Mouse (Mus musculus) stomach, embryonic 14.5 days (tissue): ENCODE measurements around the gene Kif4. TPM values are rescaled to one million over a fixed set of nuclear protein-coding genes. Genes with fewer than 3 reads are reported as not detected.

ENCODE experiments used
- ATAC-seq: fragments of 200-750 bp; cut with Nextera tagmentation; 2 replicates; pipeline ENCODE4 v1.8.0; 2017; ENCODE audit warnings: low read depth, moderate TSS enrichment; ENCODE audit not compliant: insufficient number of reproducible peaks, insufficient read depth, low FRiP score
- H3K27ac ChIP-seq: fragments of 300-500 bp; sonication (generic); 2 replicates; pipeline ENCODE4 v1.5.1; 2014; ENCODE audit warnings: mild to moderate bottlenecking, low read length, moderate library complexity, mixed read lengths
- H3K27me3 ChIP-seq: fragments of 300-500 bp; sonication (generic); 2 replicates; pipeline ENCODE4 v1.6.1; 2014; ENCODE audit warnings: low read length, control low read depth, mixed read lengths; ENCODE audit not compliant: control insufficient read depth, insufficient read depth
- H3K36me3 ChIP-seq: fragments of 300-500 bp; sonication (generic); 2 replicates; pipeline ENCODE4 v1.6.1; 2014; ENCODE audit warnings: mild to moderate bottlenecking, control low read depth, low read length, moderate library complexity, mixed read lengths; ENCODE audit not compliant: control insufficient read depth, insufficient read depth
- H3K4me1 ChIP-seq: fragments of 300-500 bp; sonication (generic); 2 replicates; pipeline ENCODE4 v1.6.1; 2014; ENCODE audit warnings: low read length, control low read depth, mixed read lengths; ENCODE audit not compliant: control insufficient read depth, insufficient read depth
- H3K4me2 ChIP-seq: fragments of 300-500 bp; sonication (generic); replicated peaks from 2 replicates; pipeline ENCODE4 v1.6.1; 2014; ENCODE audit warnings: low read depth, low read length, control low read depth
- H3K4me3 ChIP-seq: fragments of 300-500 bp; sonication (generic); 2 replicates; pipeline ENCODE4 v1.5.1; 2014; ENCODE audit warnings: low read depth, low read length, control low read depth
- H3K9ac ChIP-seq: fragments of 300-500 bp; sonication (generic); replicated peaks from 2 replicates; pipeline ENCODE4 v1.6.1; 2014; ENCODE audit warnings: low read depth, mild to moderate bottlenecking, control low read depth, low read length, moderate library complexity, mixed read lengths
- H3K9me3 ChIP-seq: fragments of 300-500 bp; sonication (generic); 2 replicates; pipeline ENCODE4 v1.6.1; 2016; ENCODE audit warnings: low read depth, low read length, control low read depth; ENCODE audit not compliant: control insufficient read depth
- WGBS: fragments of 180-500 bp; shearing (Covaris S2); extraction: QIAGEN DNeasy Blood & Tissue Kit; methylation state at CpG from one replicate; pipeline ENCODE4 v1.1.7; 2014; 5-methylcytosine and 5-hydroxymethylcytosine counted together
- polyA plus RNA-seq: library from polyadenylated mRNA; unstranded; fragments of >200 nt; fragmentation: Nextera tagmentation; extraction: Ambion mirVana; gene quantifications from 2 replicates; pipeline ENCODE4 v1.2.1, GENCODE M21; 2014

Gene Kif4
- polyA plus RNA-seq, 1 experiment from 2014 or later: 30.0 TPM

DNA sequence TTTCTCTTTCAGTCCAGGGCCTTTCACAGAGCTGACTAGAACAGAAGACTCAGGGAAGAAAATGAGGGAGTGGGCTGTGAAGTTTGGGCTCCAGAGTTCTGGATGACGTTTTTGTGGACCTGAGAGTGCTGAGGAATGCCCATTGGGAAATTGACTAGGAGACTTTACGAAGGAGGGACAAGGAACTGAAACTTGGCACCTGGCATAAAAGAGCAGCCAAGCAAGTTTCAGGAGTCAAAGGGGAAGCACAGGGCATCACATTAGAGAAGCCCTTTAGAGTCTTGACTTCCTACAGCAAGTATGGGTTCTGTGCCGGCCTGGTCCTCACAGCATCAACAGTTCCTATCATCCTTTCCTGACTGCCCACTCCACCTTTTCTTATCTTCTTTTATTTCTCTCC lies 149.9 kb downstream of the Kif4 start:
- no peak for ATAC-seq
- Histone ChIP-seq H3K27ac (no peak overlapping the region), H3K4me2 (no peak overlapping the region), H3K36me3 (no peaks in the 10 kb centered on the region), H3K4me3 (no peak overlapping the region), H3K4me1 (no peaks in the 10 kb centered on the region), H3K9ac (no peak overlapping the region), H3K9me3 (no peaks in the 10 kb centered on the region), H3K27me3 (no peaks in the 10 kb centered on the region)
- 86% methylated on average over 3 of the region's 3 CpGs for WGBS

DNA sequence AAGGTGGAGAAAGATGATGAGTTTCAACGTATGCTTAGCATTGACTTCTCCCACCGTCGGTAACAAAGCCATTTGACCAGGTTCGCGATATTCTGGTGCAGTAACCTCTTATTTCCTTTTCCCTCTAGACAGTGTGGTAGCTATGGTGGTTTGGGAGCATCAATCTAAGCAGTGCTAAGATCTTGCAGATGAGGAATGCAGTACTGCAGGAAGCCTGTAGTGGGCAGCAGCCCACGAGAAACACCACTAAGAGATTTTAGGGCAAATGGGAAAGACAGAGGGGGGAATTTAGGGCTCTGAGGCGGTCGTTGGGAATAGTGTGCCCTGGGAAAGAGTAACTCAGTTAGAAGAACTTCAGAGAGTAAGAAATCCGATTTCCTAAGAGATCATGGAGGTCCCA lies 151.0 kb downstream of the Kif4 start:
- Histone ChIP-seq H3K27me3 (no peaks in the 10 kb centered on the region), H3K4me2 (peak overlapping the region; percentile 45), H3K9me3 (no peaks in the 10 kb centered on the region), H3K4me1 (0 out of 2 replicates have a peak, but pooled peaks cover 2% of the 10 kb centered on the region), H3K36me3 (no peaks in the 10 kb centered on the region), H3K27ac (peak overlapping the region; percentile 84; the same call in 1 of the 2 replicates), H3K9ac (no peak overlapping the region; the same call in 1 of the 2 replicates), H3K4me3 (peak overlapping the region; percentile 50)
- peak; percentile 16; the same call in 1 of the 2 replicates for ATAC-seq
- 19% methylated on average over 9 of the region's 9 CpGs for WGBS

Other genes with a start within 250 kb of the Kif4 start
- 0.60 TPM in 1 of 2 replicates, not detected in the other for gene Otud6a, start 196.7 kb upstream of the Kif4 start, polyA plus RNA-seq
- 0.85 and 1.5 TPM in 2 replicates for gene Awat2, start 183.0 kb upstream of the Kif4 start, polyA plus RNA-seq
- gene Igbp1, start 131.4 kb upstream of the Kif4 start, polyA plus RNA-seq: 45.3 and 45.7 TPM in 2 replicates
- not detected in 2 replicates for gene Dgat2l6, start 100.9 kb upstream of the Kif4 start, polyA plus RNA-seq
- not detected in 2 replicates for gene Awat1, start 53.5 kb upstream of the Kif4 start, polyA plus RNA-seq
- not detected in 2 replicates for gene P2ry4, start 30.9 kb upstream of the Kif4 start, polyA plus RNA-seq
- not detected in 2 replicates for gene Arr3, start 20.2 kb upstream of the Kif4 start, polyA plus RNA-seq
- gene Pdzd11, start 831 bp downstream of the Kif4 start, polyA plus RNA-seq: 85.5 and 96.6 TPM in 2 replicates
- gene Gdpd2, start 104.1 kb downstream of the Kif4 start, polyA plus RNA-seq: 2.3 and 2.9 TPM in 2 replicates
- gene Dlg3, start 142.0 kb downstream of the Kif4 start, polyA plus RNA-seq: 9.6 and 14.5 TPM in 2 replicates